Mouse (Mus musculus) spleen, embryonic (tissue): Measurements from ENCODE around the gene Eif4e3.

ENCODE experiments used
- CTCF ChIA-PET: fragments of 350-600 bp; sonication (Branson Sonifier 250); formaldehyde crosslinking; loops from one replicate; lab custom pipeline; 2022; lab: Charles Lee

Gene Eif4e3

GRCm38 (mm10) chr6:99665457-99666317 lies 884 bp downstream of the Eif4e3 start:
- CTCF ChIA-PET = no interaction called here

GRCm38 (mm10) chr6:99663232-99663631 lies 3.3 kb downstream of the Eif4e3 start:
- CTCF ChIA-PET = no interaction called here

DNA sequence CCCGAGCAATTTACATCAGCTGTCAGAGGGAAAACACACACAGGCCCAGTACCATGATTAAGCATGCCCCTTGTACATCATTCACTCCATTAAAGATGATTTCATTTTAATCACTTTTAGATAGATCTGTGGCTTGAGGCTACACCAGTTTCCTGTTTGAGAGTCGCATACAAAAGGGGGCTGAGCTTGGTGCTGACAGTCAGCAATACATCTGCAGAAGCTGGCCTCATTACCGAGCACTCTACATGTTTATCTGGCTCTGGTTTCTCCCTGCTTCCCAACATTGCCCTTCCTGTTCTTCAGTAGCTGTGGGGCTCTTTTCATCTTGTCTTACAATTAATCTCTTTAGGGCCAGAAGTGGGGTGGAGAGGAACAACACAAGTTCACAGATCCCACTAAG lies 6.1 kb downstream of the Eif4e3 start:
- CTCF ChIA-PET = no interaction called here

GRCm38 (mm10) chr6:99658586-99658985 lies 8.0 kb downstream of the Eif4e3 start:
- CTCF ChIA-PET = no interaction called here

DNA sequence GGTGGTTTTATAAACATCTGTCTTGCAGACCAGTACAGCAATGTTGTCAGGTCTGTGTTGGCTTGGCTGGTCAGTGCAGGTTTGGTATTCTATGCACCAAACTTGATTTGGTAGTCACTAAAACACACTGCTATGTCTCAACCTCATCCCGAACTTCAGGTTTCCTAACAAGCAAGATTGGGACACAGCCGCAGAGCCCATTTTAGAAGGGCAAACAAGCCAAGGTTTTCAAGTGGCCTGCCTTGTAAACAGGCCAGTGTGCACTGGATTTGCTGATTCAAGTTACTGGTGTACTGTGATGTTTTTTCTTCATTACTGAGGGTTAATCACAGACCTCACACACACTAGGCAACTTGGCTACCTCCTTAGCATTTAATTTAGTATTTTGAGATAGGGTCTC lies 10.5 kb downstream of the Eif4e3 start:
- CTCF ChIA-PET = interaction anchor here (1.1 kb wide), 1 partner anchor 9 kb away, joined by 3 read pairs; no protein-coding TSS in a partner anchor

DNA sequence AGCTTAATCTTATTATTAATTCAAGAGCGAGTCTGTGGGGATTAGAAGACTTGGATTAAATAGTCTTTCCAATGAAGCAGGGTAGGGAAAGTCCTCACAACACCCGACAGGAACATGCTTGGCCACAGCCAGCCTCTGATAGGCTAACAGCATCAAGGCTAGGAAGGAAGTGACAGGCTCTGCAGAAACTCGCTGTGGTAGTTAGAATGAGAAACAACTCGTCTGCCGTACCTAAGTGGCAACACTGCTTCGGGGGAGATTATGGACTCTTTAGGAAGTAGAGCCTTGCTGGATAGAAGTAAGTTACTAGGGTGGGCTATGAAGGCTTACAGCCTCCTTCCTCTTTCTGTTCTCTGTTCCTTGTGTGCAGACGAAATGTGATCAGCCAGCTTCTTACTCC lies 11.1 kb downstream of the Eif4e3 start:
- CTCF ChIA-PET = interaction anchor here (1.1 kb wide), 1 partner anchor 9 kb away, joined by 3 read pairs; no protein-coding TSS in a partner anchor

DNA sequence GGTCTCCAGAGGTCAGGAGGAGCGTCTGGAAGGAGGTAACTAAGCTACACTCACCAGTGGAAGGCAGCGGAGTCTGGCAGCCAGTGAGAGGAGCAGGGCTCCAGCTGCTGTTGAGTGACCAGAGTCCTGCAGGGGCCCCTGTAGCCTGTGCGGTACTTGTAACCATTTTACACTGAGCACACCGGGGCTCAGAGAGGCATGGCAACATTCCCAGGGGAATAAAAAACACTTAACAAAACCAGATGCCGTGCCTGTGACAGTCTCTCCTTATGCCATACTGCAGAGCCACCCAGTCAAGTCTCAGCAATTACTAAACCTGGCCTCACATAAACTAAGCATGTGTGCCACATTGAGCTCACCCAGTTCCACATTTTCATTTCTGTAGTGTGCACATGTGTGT lies 12.2 kb downstream of the Eif4e3 start:
- CTCF ChIA-PET = no interaction called here

- CTCF ChIA-PET = interaction anchor here (0.7 kb wide), 1 partner anchor 252 kb away, joined by 3 read pairs; no protein-coding TSS in a partner anchor
Measured at GRCm38 (mm10) chr6:99652341-99652740, 14.2 kb downstream of the Eif4e3 start.

GRCm38 (mm10) chr6:99649307-99649706 lies 17.3 kb downstream of the Eif4e3 start:
- CTCF ChIA-PET = no interaction called here

DNA sequence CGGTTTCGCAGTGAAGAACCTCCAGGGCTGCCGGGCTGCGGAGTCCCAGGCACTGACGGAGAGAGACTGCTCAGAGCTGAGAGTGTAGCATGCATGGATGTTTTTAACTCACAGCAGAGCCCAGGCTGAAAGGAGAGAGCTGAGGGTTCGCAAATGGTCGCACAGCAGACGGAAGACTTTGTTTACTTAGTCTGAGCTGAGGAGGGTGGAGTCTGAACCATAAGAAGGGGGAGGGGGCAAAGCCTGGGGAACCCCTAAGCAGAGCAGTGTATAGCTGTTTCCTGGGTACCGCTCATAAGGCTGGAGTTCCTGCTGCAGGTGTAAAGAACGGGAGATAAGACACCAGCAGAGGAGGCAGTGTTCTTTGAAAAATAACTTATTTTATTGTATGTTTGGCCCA lies 20.2 kb downstream of the Eif4e3 start:
- CTCF ChIA-PET = interaction anchor here (1.1 kb wide), 1 partner anchor 9 kb away, joined by 3 read pairs; no protein-coding TSS in a partner anchor

GRCm38 (mm10) chr6:99644876-99645275 lies 21.7 kb downstream of the Eif4e3 start:
- CTCF ChIA-PET = interaction anchor here (0.6 kb wide), 1 partner anchor 157 kb away, joined by 8 read pairs; no protein-coding TSS in a partner anchor

GRCm38 (mm10) chr6:99644386-99644785 lies 22.2 kb downstream of the Eif4e3 start:
- CTCF ChIA-PET = no interaction called here

DNA sequence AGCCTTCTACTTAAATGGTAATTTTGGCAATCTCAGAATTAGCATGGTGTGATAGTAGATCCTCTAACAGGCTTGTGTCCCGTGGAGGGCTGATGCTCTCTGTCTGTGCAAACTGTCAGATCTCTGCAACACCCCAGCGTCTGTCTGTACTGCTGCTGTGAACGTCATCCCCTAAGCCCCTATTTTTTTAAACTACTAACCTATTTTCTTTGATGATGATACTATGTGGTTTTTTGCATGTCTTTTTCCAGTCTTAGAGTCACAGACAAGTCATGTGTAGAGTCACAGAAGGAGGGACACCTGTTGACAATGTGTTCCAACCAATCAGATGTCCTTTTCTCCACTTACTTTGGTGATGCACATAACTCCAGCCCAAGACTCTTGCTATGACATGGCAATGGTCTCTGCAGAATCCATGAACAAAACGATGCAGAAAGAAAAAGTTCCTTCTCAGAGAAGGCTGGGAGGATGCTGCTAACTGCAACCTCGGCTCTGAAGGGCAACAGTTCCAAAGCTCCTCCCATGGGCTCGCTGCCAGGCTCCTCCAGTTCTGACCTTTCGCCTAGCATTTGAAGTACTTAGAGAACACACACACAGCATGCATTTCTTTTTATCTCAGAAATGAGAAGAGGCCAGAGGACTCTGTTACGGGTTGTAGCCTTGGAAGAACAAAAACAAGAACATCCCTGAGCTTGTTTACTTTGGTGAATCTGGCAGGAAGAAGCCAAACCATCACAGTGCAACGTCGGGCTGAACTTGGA lies 23.0 kb downstream of the Eif4e3 start:
- CTCF ChIA-PET = no interaction called here

- CTCF ChIA-PET = interaction anchor here (0.6 kb wide), 1 partner anchor 977 kb away, joined by 14 read pairs; no protein-coding TSS in a partner anchor
Measured at GRCm38 (mm10) chr6:99637456-99637855, 29.1 kb downstream of the Eif4e3 start.

DNA sequence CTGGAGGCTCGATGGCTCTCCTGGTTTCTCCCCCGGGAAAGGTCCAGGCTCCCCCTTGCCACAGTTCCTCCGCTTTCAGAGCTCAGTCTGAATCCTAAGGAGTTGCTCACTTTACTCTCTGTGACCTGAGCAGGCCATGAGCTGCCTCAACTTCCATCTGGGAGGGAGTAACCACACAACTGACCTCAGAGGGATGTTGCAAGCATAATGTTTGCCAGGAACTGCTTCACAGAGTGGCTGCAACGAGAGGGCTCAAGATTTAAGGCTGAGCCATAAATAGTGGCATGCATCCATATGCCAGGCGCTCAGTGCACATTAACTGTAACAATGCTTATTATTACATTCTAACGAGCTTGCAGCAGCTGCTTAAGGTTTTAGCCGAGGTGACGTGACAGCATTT lies 29.8 kb downstream of the Eif4e3 start:
- CTCF ChIA-PET = interaction anchor here (0.6 kb wide), 1 partner anchor 976 kb away, joined by 14 read pairs; no protein-coding TSS in a partner anchor

GRCm38 (mm10) chr6:99636121-99636520 lies 30.4 kb downstream of the Eif4e3 start:
- CTCF ChIA-PET = no interaction called here

- CTCF ChIA-PET = no interaction called here
Measured at GRCm38 (mm10) chr6:99632121-99632980, 34.2 kb downstream of the Eif4e3 start.

- CTCF ChIA-PET = no interaction called here
Measured at GRCm38 (mm10) chr6:99631637-99632036, 34.9 kb downstream of the Eif4e3 start.

- CTCF ChIA-PET = no interaction called here
Measured at GRCm38 (mm10) chr6:99629726-99630458, 36.7 kb downstream of the Eif4e3 start.

- CTCF ChIA-PET = no interaction called here
Measured at GRCm38 (mm10) chr6:99626347-99626746, 40.2 kb downstream of the Eif4e3 start.

GRCm38 (mm10) chr6:99625803-99626202 lies 40.8 kb downstream of the Eif4e3 start:
- CTCF ChIA-PET = no interaction called here
